Mouse (Mus musculus): ENCODE results near the gene Sult1a1. TPM values are rescaled to one million over a fixed set of nuclear protein-coding genes. Genes with fewer than 3 reads are reported as not detected.

Gene Sult1a1
- polyA plus RNA-seq, 1 experiment, result not detected

DNA sequence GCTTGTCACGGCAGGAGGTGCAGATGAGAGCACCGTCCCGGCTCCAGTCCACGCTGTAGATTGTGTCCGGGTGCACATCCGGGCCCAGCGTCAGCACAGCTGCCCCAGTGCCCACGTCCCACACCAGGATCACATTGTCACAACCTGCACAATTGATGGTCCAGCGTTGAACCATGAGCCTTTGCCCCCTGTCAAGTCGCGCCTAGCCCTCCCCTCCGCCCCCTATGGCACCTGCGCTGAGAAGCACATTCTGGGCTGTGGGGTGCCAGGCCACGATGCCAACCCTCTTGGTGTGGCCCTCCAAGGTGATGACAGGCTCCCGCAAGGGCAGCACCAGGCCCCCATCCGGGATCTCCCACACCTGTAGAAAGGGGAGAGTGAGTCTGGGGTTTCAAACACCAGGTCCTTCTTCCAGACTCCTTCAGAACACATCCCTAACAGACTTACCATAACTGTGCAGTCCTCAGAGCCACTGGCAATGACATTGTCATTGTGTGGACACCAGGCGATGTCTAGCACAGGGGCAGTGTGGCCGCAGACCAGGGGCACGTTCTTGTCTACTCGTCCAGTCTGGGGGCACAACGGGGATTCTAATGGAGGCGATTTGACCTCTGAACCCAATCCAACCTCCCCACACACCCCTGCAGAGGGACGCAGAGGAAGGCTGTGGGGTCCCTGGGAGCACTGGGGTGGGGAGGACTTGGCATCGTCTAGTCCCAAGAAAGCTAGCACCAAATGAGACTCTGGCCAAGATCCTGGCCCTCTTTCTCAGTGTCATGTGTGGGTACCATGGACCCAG is 25.5 kb upstream of the Sult1a1 start:
- no peak for TF ChIP-seq GATA1 (IDR thresholded peaks at IDR 0.05; ENCODE audit: low read length)

- TF ChIP-seq GATA1 (IDR thresholded peaks at IDR 0.05; ENCODE audit: low read length), result no peak
Measured at GRCm38 (mm10) chr7:126701070-126701469, 24.8 kb upstream of the Sult1a1 start.

DNA sequence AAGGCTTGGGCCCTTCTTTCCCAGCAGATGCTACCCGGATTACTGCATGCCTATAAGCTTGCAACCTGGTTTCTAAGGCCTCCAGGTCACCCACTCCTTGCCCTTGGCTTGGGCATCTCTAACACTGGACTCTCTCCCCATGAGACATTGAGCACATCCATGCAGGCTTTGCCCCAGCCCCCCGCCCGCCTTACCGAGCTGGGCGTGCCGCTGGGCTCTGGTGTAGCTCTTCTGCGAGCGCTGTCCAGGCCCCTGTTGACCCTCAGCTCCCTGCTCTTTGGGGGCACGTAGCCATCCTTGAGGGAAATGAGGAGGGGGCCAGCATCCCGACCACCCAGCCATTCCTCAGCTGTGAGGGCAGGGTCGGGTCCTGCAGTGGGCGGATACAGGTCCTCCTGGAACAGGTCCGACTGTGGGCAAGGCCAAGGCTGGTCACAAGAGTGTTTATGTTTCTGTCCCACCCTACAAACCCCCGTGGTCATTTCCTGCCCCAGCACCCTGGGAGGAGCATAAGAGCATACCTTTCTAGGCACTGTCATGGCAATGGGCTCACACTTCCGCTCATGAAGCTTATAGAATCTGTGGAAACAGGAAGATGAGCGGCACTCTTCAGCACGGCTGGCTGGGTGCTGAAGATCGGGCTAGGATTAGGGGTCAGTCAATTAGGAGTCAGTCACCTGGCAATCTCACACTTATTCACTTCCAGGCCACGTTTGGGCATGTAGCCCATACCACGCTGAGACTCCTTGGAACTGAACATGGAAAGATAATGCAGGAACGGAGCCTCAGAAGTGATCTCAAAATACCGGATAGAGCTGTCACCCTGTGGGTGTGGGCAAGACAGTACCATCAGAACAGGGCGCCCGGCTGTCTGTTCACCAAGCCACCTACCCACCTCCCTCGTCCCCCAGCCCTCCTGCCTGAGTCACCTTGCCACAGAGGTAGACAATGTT is 24.1 kb upstream of the Sult1a1 start:
- TF ChIP-seq GATA1 (IDR thresholded peaks at IDR 0.05; ENCODE audit: low read length), result no peak

DNA sequence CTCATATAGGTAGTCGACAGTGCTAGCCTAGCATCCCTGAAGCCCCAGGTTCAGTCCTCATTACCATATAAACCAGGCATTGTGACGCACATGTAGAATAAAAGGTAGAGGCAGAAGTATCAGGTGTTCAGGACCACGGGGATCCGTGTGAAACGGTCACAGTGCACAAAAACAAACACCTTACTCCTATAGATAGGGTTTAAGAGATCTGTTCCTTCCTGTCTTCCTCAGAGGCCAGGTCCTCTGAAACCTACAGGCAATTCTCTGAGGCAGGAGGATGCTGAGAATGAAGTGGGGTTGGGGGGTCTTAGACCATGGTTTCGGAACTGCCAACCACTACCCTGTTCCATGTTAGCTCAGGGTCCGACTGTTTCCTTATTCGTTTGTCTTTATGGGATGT is 21.6 kb upstream of the Sult1a1 start:
- TF ChIP-seq GATA1 (IDR thresholded peaks at IDR 0.05; ENCODE audit: low read length), result no peak

GRCm38 (mm10) chr7:126696886-126697285 is 20.7 kb upstream of the Sult1a1 start:
- TF ChIP-seq GATA1 (IDR thresholded peaks at IDR 0.05; ENCODE audit: low read length), result no peak

DNA sequence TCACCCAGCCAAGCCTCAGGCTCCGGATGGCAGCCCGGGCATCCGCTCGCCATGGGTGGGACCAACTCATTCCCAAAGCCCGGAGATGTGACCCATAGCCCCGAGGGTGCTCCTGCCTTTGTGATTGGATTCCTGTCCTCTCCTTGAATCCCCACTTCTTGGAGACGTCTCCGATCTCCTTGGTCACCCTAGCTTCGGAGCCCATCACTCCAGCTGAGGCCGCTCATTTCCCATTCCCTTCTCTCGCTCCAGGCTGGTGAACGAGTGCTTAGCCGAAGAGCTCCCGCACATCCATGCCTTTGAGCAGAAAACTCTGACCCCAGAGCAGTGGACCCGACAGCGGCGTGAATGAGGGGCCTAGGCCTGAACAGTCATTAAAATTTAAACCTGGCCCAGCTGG is 20.1 kb upstream of the Sult1a1 start:
- no peak for TF ChIP-seq GATA1 (IDR thresholded peaks at IDR 0.05; ENCODE audit: low read length)

DNA sequence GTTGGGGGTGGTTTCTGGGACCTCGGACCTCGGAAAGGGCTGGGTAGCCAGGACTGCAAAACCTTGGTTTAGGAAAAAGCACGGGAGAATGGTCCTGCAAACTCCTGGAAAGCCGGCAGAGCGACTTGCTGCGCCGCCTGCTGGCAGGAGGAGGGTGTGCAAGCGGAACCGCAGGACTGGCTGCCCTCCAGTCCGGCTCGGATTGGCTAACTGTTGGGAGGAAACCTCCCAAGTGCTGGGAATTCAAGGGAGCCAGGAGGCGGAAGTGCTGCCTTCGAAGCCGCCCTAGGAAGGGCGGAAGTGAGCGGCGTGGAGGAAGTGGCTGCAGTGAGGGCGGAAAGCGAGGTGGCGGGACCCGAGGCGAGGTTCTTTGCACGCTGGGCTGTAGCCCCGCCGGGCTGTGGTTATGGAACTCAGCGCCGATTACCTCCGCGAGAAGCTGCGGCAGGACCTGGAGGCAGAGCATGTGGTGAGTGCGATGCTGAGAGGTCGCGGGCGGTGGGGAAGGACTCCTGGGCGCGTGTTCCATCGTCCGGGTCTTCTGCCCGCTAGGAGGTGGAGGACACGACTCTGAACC is 19.5 kb upstream of the Sult1a1 start, which contains the start of gene Slx1b:
Gene Slx1b, minus strand, starts transcription at position 154 of the 577 bp plus-strand sequence.
- TF ChIP-seq GATA1 (IDR thresholded peaks at IDR 0.05; ENCODE audit: low read length), result no peak

DNA sequence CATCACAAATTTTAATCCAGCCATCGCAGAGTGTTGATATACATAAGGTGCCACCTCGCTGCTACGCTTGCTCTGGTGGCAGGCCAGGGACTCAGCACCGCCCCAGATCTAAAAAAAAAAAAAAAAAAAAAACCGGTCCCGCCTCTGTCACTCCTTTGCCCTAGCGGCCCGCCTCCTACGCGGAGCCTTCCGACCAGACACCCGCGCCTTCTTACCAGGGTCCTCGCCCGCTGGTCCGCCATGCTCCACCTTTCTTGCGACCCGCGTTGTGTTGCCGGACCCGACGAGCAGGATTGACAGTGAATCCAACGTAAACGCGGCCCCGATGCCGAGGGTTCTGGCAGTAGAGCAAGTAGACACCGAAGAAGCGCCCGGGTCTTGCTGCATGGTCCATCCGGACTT is 19.0 kb upstream of the Sult1a1 start, which contains the start of gene Bola2:
Gene Bola2, plus strand, starts transcription at position 192 of the 402 bp plus-strand sequence.
- no peak for TF ChIP-seq GATA1 (IDR thresholded peaks at IDR 0.05; ENCODE audit: low read length)

GRCm38 (mm10) chr7:126694441-126695051 is 18.3 kb upstream of the Sult1a1 start:
- no peak for TF ChIP-seq GATA1 (IDR thresholded peaks at IDR 0.05; ENCODE audit: low read length)

GRCm38 (mm10) chr7:126693781-126694180 is 17.5 kb upstream of the Sult1a1 start:
- TF ChIP-seq GATA1 (IDR thresholded peaks at IDR 0.05; ENCODE audit: low read length), result no peak

DNA sequence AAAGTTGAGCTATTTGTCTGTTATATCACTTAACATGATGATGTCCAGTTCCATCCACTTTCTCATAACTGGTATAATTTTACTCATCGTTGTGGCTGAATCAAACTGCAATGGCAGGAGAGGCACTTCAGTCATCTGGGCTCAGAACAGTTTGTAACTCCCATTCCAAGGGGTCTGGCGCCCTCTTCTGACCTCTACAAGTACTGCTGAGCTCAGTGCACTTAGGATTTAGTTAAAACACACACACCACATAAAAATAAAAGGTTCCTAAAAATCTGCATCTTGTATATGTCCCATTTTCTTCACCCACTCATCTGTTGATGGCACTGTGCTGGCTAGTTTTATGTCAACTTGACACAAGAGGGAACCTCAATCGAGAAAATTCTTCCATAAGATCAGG is 17.0 kb upstream of the Sult1a1 start:
- TF ChIP-seq GATA1 (IDR thresholded peaks at IDR 0.05; ENCODE audit: low read length), result no peak

- TF ChIP-seq GATA1 (IDR thresholded peaks at IDR 0.05; ENCODE audit: low read length), result no peak
Measured at GRCm38 (mm10) chr7:126692426-126692825, 16.2 kb upstream of the Sult1a1 start.

DNA sequence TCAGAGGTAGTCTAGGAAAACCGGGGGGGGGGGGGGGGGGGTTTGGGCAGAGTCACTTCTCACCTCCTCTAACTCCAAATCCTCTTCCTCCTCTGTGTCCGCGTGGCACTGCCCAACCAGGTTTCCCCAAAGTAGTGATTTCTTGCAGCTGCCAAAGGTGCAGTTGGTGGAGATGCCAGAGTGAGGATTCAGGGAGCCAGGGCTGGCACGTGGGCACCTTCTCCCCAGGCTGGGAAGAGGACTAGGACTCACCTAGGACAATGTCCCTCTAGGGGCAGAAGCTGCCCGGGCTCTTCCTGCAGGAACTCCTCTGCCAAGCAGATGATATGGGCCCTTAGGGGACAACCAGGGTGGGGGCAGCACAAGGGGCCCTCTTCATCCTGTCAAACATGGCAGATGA is 15.4 kb upstream of the Sult1a1 start:
- no peak for TF ChIP-seq GATA1 (IDR thresholded peaks at IDR 0.05; ENCODE audit: low read length)

DNA sequence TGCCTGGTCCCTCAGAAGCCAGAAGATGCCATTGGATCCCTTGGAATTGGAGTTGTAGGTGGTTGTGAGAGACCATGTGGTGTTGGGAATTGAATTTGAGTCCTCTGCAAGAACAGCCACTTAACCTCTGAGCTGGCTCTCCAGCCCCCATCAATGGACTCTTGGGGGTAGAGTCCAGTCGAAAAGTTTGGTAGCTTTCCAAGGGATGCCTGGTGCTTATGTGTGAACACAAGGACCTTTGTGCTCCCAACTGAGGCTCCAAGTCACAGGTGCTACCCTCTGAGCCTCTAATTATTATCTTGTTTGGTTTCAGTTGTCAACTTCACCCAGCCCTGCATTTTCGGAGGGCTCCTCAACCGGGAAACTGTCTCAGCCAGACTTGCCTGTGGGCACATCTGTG is 14.5 kb upstream of the Sult1a1 start:
- no peak for TF ChIP-seq GATA1 (IDR thresholded peaks at IDR 0.05; ENCODE audit: low read length)

GRCm38 (mm10) chr7:126689021-126689420 is 12.8 kb upstream of the Sult1a1 start:
- TF ChIP-seq GATA1 (IDR thresholded peaks at IDR 0.05; ENCODE audit: low read length), result no peak

Data from G1E-ER4 (cell line).